Comparison of ENCODE assay signal across 27 mouse cellular contexts in the genomic region with DNA sequence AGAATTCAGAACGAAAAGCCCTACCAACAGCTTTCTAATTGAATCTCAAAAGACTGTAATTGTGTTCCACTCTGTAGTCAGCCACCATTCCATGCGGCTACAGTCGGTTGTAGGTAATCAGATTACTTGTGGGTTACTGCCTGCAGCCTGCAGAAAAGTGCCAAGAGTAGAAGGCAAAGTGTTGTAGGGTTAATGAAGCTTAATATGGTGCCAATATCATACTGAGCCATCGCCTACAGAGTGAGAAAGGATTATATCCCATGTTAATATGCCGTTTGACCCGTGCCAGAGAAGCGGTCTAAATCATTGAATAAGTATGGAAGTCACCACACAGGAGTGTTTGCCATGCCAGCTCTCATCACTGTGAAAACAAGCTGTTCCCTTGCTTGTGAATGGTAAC.
DNase-seq lines count a peak whose midpoint lies in the region; ATAC-seq lines count a peak whose summit lies in the region.
"Had no signal": no experiment of that assay in that cellular context is flagged by ENCODE, and none has a peak within 500 bp of the region (broad histone marks: within the 10 kb centered on the region; RNA-seq: fewer than 3 reads in every experiment).

No protein-coding gene starts in this region.

- H3K36me3 ChIP-seq in embryonic facial prominence, embryonic 14.5 days (ENCODE audit: control insufficient read depth, insufficient read depth, low read length) = no peaks in the 10 kb centered on the region
- no peaks in the 10 kb centered on the region for H3K36me3 ChIP-seq in embryonic facial prominence, embryonic 10.5 days (replicated peaks)
- no peaks in the 10 kb centered on the region for H3K36me3 ChIP-seq in hindbrain, embryonic 14.5 days (replicated peaks; ENCODE audit: control insufficient read depth, insufficient read depth)
- no peaks in the 10 kb centered on the region for H3K36me3 ChIP-seq in hindbrain, embryonic 11.5 days (ENCODE audit: control insufficient read depth, insufficient read depth, low read length)
- no peaks in the 10 kb centered on the region for H3K36me3 ChIP-seq in midbrain, embryonic 15.5 days (replicated peaks)
- no peaks in the 10 kb centered on the region for H3K36me3 ChIP-seq in heart, embryonic 12.5 days
- H3K36me3 ChIP-seq: embryonic facial prominence, embryonic 15.5 days; heart, embryonic 13.5 days; kidney, embryonic 15.5 days; limb, embryonic 15.5 days; stomach, embryonic 15.5 days had no signal

- WGBS in embryonic facial prominence, embryonic 14.5 days = 76% methylated on average over 7 of the region's 7 CpGs
- WGBS in embryonic facial prominence, embryonic 10.5 days = 82% methylated on average over 7 of the region's 7 CpGs
- 65% methylated on average over 7 of the region's 7 CpGs for WGBS in hindbrain, embryonic 14.5 days
- WGBS in hindbrain, embryonic 11.5 days = 86% methylated on average over 7 of the region's 7 CpGs
- WGBS in midbrain, embryonic 15.5 days = 68% methylated on average over 7 of the region's 7 CpGs
- 82% methylated on average over 7 of the region's 7 CpGs for WGBS in heart, embryonic 12.5 days

- no peak overlapping the region for H3K4me2 ChIP-seq in embryonic facial prominence, embryonic 14.5 days (ENCODE audit: low read depth, low read length)
- H3K4me2 ChIP-seq in hindbrain, embryonic 14.5 days (replicated peaks) = no peak overlapping the region
- no peak overlapping the region for H3K4me2 ChIP-seq in hindbrain, embryonic 11.5 days (replicated peaks; ENCODE audit: low read depth, low read length)
- H3K4me2 ChIP-seq in midbrain, embryonic 15.5 days = no peak overlapping the region
- no peak overlapping the region for H3K4me2 ChIP-seq in heart, embryonic 12.5 days
- H3K4me2 ChIP-seq: embryonic facial prominence, embryonic 15.5 days; heart, embryonic 13.5 days; kidney, embryonic 15.5 days; limb, embryonic 15.5 days; lung, embryonic 14.5 days; stomach, embryonic 15.5 days had no signal

- ATAC-seq in embryonic facial prominence, embryonic 14.5 days (ENCODE audit: low read depth) = no peak
- ATAC-seq in hindbrain, embryonic 14.5 days (ENCODE audit: low FRiP score) = peak; percentile 51; the same call in 1 of the 2 replicates
- no peak for ATAC-seq in hindbrain, embryonic 11.5 days (ENCODE audit: low FRiP score)
- 0 out of 2 replicates have a peak, but pooled peaks have one; percentile 27 for ATAC-seq in midbrain, embryonic 15.5 days (replicated peaks)
- ATAC-seq in heart, embryonic 12.5 days (ENCODE audit: insufficient number of reproducible peaks, low FRiP score) = no peak
- no peak for ATAC-seq in granulocyte monocyte progenitor cell, adult 5-6 weeks (replicated peaks; ENCODE audit: poor library complexity, severe bottlenecking)
- ATAC-seq: CD4-positive, CD25-positive, alpha-beta regulatory T cell, adult 4 months had no signal

- H3K27ac ChIP-seq in embryonic facial prominence, embryonic 14.5 days (replicated peaks; ENCODE audit: low read depth, low read length) = no peak overlapping the region
- no peak overlapping the region for H3K27ac ChIP-seq in embryonic facial prominence, embryonic 10.5 days (replicated peaks)
- H3K27ac ChIP-seq in hindbrain, embryonic 14.5 days = no peak overlapping the region
- no peak overlapping the region for H3K27ac ChIP-seq in hindbrain, embryonic 11.5 days (ENCODE audit: low read depth, low read length)
- H3K27ac ChIP-seq in midbrain, embryonic 15.5 days = no peak overlapping the region
- no peak overlapping the region for H3K27ac ChIP-seq in heart, embryonic 12.5 days (ENCODE audit: poor library complexity, severe bottlenecking)
- H3K27ac ChIP-seq: embryonic facial prominence, embryonic 15.5 days; heart, embryonic 13.5 days; kidney, embryonic 15.5 days; limb, embryonic 15.5 days; liver, embryonic 14.5 days; stomach, embryonic 15.5 days had no signal

- no peaks in the 10 kb centered on the region for H3K27me3 ChIP-seq in embryonic facial prominence, embryonic 14.5 days (replicated peaks; ENCODE audit: control insufficient read depth, insufficient read depth, low read length)
- no peaks in the 10 kb centered on the region for H3K27me3 ChIP-seq in embryonic facial prominence, embryonic 10.5 days (replicated peaks; ENCODE audit: low read depth, poor library complexity, severe bottlenecking)
- H3K27me3 ChIP-seq in hindbrain, embryonic 14.5 days (ENCODE audit: control insufficient read depth, insufficient read depth, low read length) = no peaks in the 10 kb centered on the region
- H3K27me3 ChIP-seq in hindbrain, embryonic 11.5 days (ENCODE audit: control insufficient read depth, insufficient read depth, low read length) = no peaks in the 10 kb centered on the region
- no peaks in the 10 kb centered on the region for H3K27me3 ChIP-seq in midbrain, embryonic 15.5 days (replicated peaks)
- H3K27me3 ChIP-seq in heart, embryonic 12.5 days (replicated peaks) = no peaks in the 10 kb centered on the region
- H3K27me3 ChIP-seq: embryonic facial prominence, embryonic 15.5 days; heart, embryonic 13.5 days; kidney, embryonic 15.5 days; limb, embryonic 15.5 days; stomach, embryonic 15.5 days had no signal

- no peak overlapping the region for H3K9ac ChIP-seq in embryonic facial prominence, embryonic 14.5 days (ENCODE audit: low read depth, low read length)
- no peak overlapping the region for H3K9ac ChIP-seq in hindbrain, embryonic 14.5 days
- no peak overlapping the region for H3K9ac ChIP-seq in hindbrain, embryonic 11.5 days (ENCODE audit: low read depth, low read length)
- no peak overlapping the region for H3K9ac ChIP-seq in midbrain, embryonic 15.5 days
- no peak overlapping the region for H3K9ac ChIP-seq in heart, embryonic 12.5 days
- H3K9ac ChIP-seq: embryonic facial prominence, embryonic 15.5 days; heart, embryonic 13.5 days; kidney, embryonic 15.5 days; limb, embryonic 15.5 days; liver, embryonic 14.5 days; lung, embryonic 14.5 days; stomach, embryonic 15.5 days had no signal

- H3K4me1 ChIP-seq in embryonic facial prominence, embryonic 14.5 days (ENCODE audit: control insufficient read depth, insufficient read depth, low read length) = no peaks in the 10 kb centered on the region
- H3K4me1 ChIP-seq in embryonic facial prominence, embryonic 10.5 days = no peaks in the 10 kb centered on the region
- no peaks in the 10 kb centered on the region for H3K4me1 ChIP-seq in hindbrain, embryonic 14.5 days (replicated peaks; ENCODE audit: control insufficient read depth, insufficient read depth, low read length)
- H3K4me1 ChIP-seq in hindbrain, embryonic 11.5 days (replicated peaks; ENCODE audit: control insufficient read depth, insufficient read depth, low read length) = no peaks in the 10 kb centered on the region
- no peaks in the 10 kb centered on the region for H3K4me1 ChIP-seq in midbrain, embryonic 15.5 days
- H3K4me1 ChIP-seq in heart, embryonic 12.5 days (replicated peaks) = no peaks in the 10 kb centered on the region
- H3K4me1 ChIP-seq: embryonic facial prominence, embryonic 15.5 days; heart, embryonic 13.5 days; kidney, embryonic 15.5 days; limb, embryonic 15.5 days; stomach, embryonic 15.5 days had no signal

- peak; percentile 6 for DNase-seq in embryonic facial prominence, embryonic 14.5 days (ENCODE audit: low spot score)
- DNase-seq in embryonic facial prominence, embryonic 10.5 days (ENCODE audit: low spot score) = no peak
- no peak for DNase-seq in hindbrain, embryonic 14.5 days (ENCODE audit: low spot score)
- DNase-seq in hindbrain, embryonic 11.5 days (ENCODE audit: low spot score) = no peak
- peak; percentile 30 for DNase-seq in Muller cell, postnatal 12 days (ENCODE audit: inconsistent ontology term)
- DNase-seq: adrenal gland, postnatal 25 days; cerebellum, adult 11 months; cerebellum, postnatal 25 days; gastrocnemius, postnatal 10 days; heart, adult 18-20 months; heart, postnatal 14 days; kidney, adult 11 months; kidney, postnatal 4 days; layer of hippocampus, adult 9-11 months; lung, embryonic 14.5 days; right cerebral cortex, adult 18-20 months; thymus, adult 18-20 months had no signal

- no peak overlapping the region for H3K4me3 ChIP-seq in embryonic facial prominence, embryonic 14.5 days (ENCODE audit: low read depth, low read length)
- no peak overlapping the region for H3K4me3 ChIP-seq in embryonic facial prominence, embryonic 10.5 days
- no peak overlapping the region for H3K4me3 ChIP-seq in hindbrain, embryonic 14.5 days (replicated peaks; ENCODE audit: low read length)
- H3K4me3 ChIP-seq in hindbrain, embryonic 11.5 days (ENCODE audit: low read depth, low read length) = no peak overlapping the region
- H3K4me3 ChIP-seq in midbrain, embryonic 15.5 days = no peak overlapping the region
- no peak overlapping the region for H3K4me3 ChIP-seq in heart, embryonic 12.5 days
- H3K4me3 ChIP-seq: embryonic facial prominence, embryonic 15.5 days; heart, embryonic 13.5 days; kidney, embryonic 15.5 days; limb, embryonic 15.5 days; stomach, embryonic 15.5 days had no signal

- H3K9me3 ChIP-seq in embryonic facial prominence, embryonic 14.5 days (ENCODE audit: control insufficient read depth, low read length) = no peaks in the 10 kb centered on the region
- no peaks in the 10 kb centered on the region for H3K9me3 ChIP-seq in embryonic facial prominence, embryonic 10.5 days
- no peaks in the 10 kb centered on the region for H3K9me3 ChIP-seq in hindbrain, embryonic 14.5 days (ENCODE audit: control insufficient read depth, low read length)
- no peaks in the 10 kb centered on the region for H3K9me3 ChIP-seq in hindbrain, embryonic 11.5 days (ENCODE audit: control insufficient read depth, low read length)
- no peaks in the 10 kb centered on the region for H3K9me3 ChIP-seq in midbrain, embryonic 15.5 days
- H3K9me3 ChIP-seq in heart, embryonic 12.5 days (replicated peaks) = no peaks in the 10 kb centered on the region
- H3K9me3 ChIP-seq: embryonic facial prominence, embryonic 15.5 days; heart, embryonic 13.5 days; kidney, embryonic 15.5 days; limb, embryonic 15.5 days; stomach, embryonic 15.5 days had no signal

Comparison
In these comparisons a context has a peak if more than half of its experiments do, and no peak if none do; other contexts are left out.
1. ATAC-seq: peak in hindbrain, embryonic 14.5 days (single experiment) and midbrain, embryonic 15.5 days (single experiment); none in embryonic facial prominence, embryonic 14.5 days (single experiment), hindbrain, embryonic 11.5 days (single experiment), heart, embryonic 12.5 days (single experiment) and granulocyte monocyte progenitor cell, adult 5-6 weeks (single experiment).
2. DNase-seq: peak in embryonic facial prominence, embryonic 14.5 days (single experiment) and Muller cell, postnatal 12 days (single experiment); none in embryonic facial prominence, embryonic 10.5 days (single experiment), hindbrain, embryonic 14.5 days (single experiment) and hindbrain, embryonic 11.5 days (single experiment).